Mouse (Mus musculus) left cerebral cortex, postnatal 14 days (tissue): Measurements from ENCODE around the gene Slc37a3. TPM values are rescaled to one million over a fixed set of nuclear protein-coding genes. Genes with fewer than 3 reads are reported as not detected.
A peak's percentile ranks its signal among the peaks of the same experiment; 100 is the strongest.
"Not testable (repeated sequence)": the region's sequence is repeated elsewhere in the genome, so short reads cannot be mapped to it uniquely, and the experiment has no call there.

Source experiments
- DNase-seq, 2 experiments: peaks; one replicate each; pipeline ENCODE4 v3.0.0; 2021 to 2022; ENCODE audit warnings: low spot score in 2 of 2, mixed read lengths in 1 of 2
- intact Hi-C: fragments of 180-260 bp; cut with DNase I; formaldehyde crosslinking; loops from one replicate; pipeline ENCODE4 v1.15.1; 2025
- total RNA-seq, 2 experiments: library from RNA; stranded (reverse); gene quantifications; 2 replicates each; pipeline ENCODE4 v1.2.3; 2021

The Slc37a3 gene
- total RNA-seq, 2 experiments from 2014 or later = 64.9 to 80.9 TPM

- intact Hi-C loops = no loop called here
- no peak for DNase-seq
These were observed 2.8 kb upstream of the Slc37a3 start for GRCm38 (mm10) chr6:39380276-39380675.

- intact Hi-C loops = no loop called here
- DNase-seq = no peak
These were observed 2.3 kb upstream of the Slc37a3 start for GRCm38 (mm10) chr6:39379749-39380148.

- intact Hi-C loops = no loop called here
- DNase-seq = no peak
These were observed 1.7 kb upstream of the Slc37a3 start for GRCm38 (mm10) chr6:39379224-39379623.

- DNase-seq, intact Hi-C loops: not testable (repeated sequence)
These were observed 823 bp upstream of the Slc37a3 start for GRCm38 (mm10) chr6:39378161-39378835.

GRCm38 (mm10) chr6:39376775-39377174 is 700 bp downstream of the Slc37a3 start:
- intact Hi-C loops = no loop called here
- no peak for DNase-seq

- no peak for DNase-seq
- intact Hi-C loops = no loop called here
These were observed 4.0 kb downstream of the Slc37a3 start for GRCm38 (mm10) chr6:39373301-39373955.

- DNase-seq = peak in 1 of 2 experiments; percentile 10
- intact Hi-C loops = no loop called here
These were observed 4.7 kb downstream of the Slc37a3 start for GRCm38 (mm10) chr6:39372727-39373126.

- DNase-seq = no peak
- intact Hi-C loops = no loop called here
These were observed 5.4 kb downstream of the Slc37a3 start for GRCm38 (mm10) chr6:39372042-39372441.

- DNase-seq = no peak
- intact Hi-C loops = no loop called here
These were observed 7.8 kb downstream of the Slc37a3 start for GRCm38 (mm10) chr6:39369631-39370030.

GRCm38 (mm10) chr6:39362684-39363083 is 14.8 kb downstream of the Slc37a3 start:
- intact Hi-C loops = no loop called here

GRCm38 (mm10) chr6:39359207-39359606 is 18.3 kb downstream of the Slc37a3 start:
- DNase-seq, intact Hi-C loops: not testable (repeated sequence)

More at GRCm38 (mm10) chr6:39362684-39363083, 14.8 kb downstream of the Slc37a3 start:
- DNase-seq = no peak

- intact Hi-C loops = no loop called here
- no peak for DNase-seq
These were observed 28.5 kb downstream of the Slc37a3 start for GRCm38 (mm10) chr6:39348946-39349345.

GRCm38 (mm10) chr6:39347880-39348814 is 29.3 kb downstream of the Slc37a3 start:
- intact Hi-C loops = no loop called here
- DNase-seq = no peak

- intact Hi-C loops = no loop called here
- no peak for DNase-seq
These were observed 30.4 kb downstream of the Slc37a3 start for GRCm38 (mm10) chr6:39346991-39347501.

- intact Hi-C loops = loop anchor here (2.0 kb wide), 2 partner anchors 141 to 199 kb away; no protein-coding TSS in a partner anchor
- no peak for DNase-seq
These were observed 32.0 kb downstream of the Slc37a3 start for GRCm38 (mm10) chr6:39345430-39345829.

GRCm38 (mm10) chr6:39344020-39344419 is 33.5 kb downstream of the Slc37a3 start:
- DNase-seq = peak; percentile 83 to 84
- intact Hi-C loops = loop anchor here (2.0 kb wide), 2 partner anchors 139 to 197 kb away; no protein-coding TSS in a partner anchor

GRCm38 (mm10) chr6:39341798-39342197 is 35.7 kb downstream of the Slc37a3 start:
- DNase-seq = no peak
- intact Hi-C loops = no loop called here

GRCm38 (mm10) chr6:39338359-39338758 is 39.1 kb downstream of the Slc37a3 start:
- DNase-seq = no peak
- intact Hi-C loops = no loop called here

GRCm38 (mm10) chr6:39334873-39335272 is 42.6 kb downstream of the Slc37a3 start:
- intact Hi-C loops = no loop called here
- no peak for DNase-seq

GRCm38 (mm10) chr6:39334224-39334623 is 43.3 kb downstream of the Slc37a3 start:
- intact Hi-C loops = no loop called here
- no peak for DNase-seq
